Mouse (Mus musculus) stomach, postnatal 0 days (tissue): Measurements from ENCODE around the gene Coro1b. TPM values are rescaled to one million over a fixed set of nuclear protein-coding genes. Genes with fewer than 3 reads are reported as not detected.

ENCODE experiments used
- ATAC-seq: fragments of 200-750 bp; cut with Nextera tagmentation; 2 replicates; pipeline ENCODE4 v1.8.0; 2017; ENCODE audit not compliant: low FRiP score, low TSS enrichment
- DNase-seq: peaks from one replicate; pipeline ENCODE4 v3.0.0-alpha.2; 2016; ENCODE audit warnings: low spot score
- H3K27ac ChIP-seq: fragments of 300-500 bp; sonication (generic); replicated peaks from 2 replicates; pipeline ENCODE4 v1.5.1; 2014; ENCODE audit warnings: mild to moderate bottlenecking, control low read depth
- H3K27me3 ChIP-seq: fragments of 300-500 bp; sonication (generic); 2 replicates; pipeline ENCODE4 v1.6.1; 2014; ENCODE audit warnings: low read length; ENCODE audit not compliant: control insufficient read depth, insufficient read depth
- H3K36me3 ChIP-seq: fragments of 300-500 bp; sonication (generic); 2 replicates; pipeline ENCODE4 v1.6.1; 2014; ENCODE audit warnings: low read length, mixed read lengths; ENCODE audit not compliant: control insufficient read depth, insufficient read depth
- H3K4me1 ChIP-seq: fragments of 300-500 bp; sonication (generic); replicated peaks from 2 replicates; pipeline ENCODE4 v1.6.1; 2014; ENCODE audit warnings: antibody characterized with exemption; ENCODE audit not compliant: control insufficient read depth, insufficient read depth
- H3K4me2 ChIP-seq: fragments of 300-500 bp; sonication (generic); replicated peaks from 2 replicates; pipeline ENCODE4 v1.6.1; 2014; ENCODE audit warnings: low read depth, mild to moderate bottlenecking, control low read depth, moderate library complexity
- H3K4me3 ChIP-seq: fragments of 300-500 bp; sonication (generic); 2 replicates; pipeline ENCODE4 v1.5.1; 2014; ENCODE audit warnings: low read depth, low read length, control low read depth
- H3K9ac ChIP-seq: fragments of 300-500 bp; sonication (generic); 2 replicates; pipeline ENCODE4 v1.6.1; 2014; ENCODE audit warnings: mild to moderate bottlenecking, low read length, control low read depth, mixed read lengths
- H3K9me3 ChIP-seq: fragments of 300-500 bp; sonication (generic); 2 replicates; pipeline ENCODE4 v1.6.1; 2016; ENCODE audit warnings: low read length; ENCODE audit not compliant: control insufficient read depth
- CTCF ChIP-seq: IDR thresholded peaks from 2 replicates; pipeline ENCODE4 v1.5.1; 2016; ENCODE audit warnings: antibody characterized with exemption, low read depth, mild to moderate bottlenecking, moderate library complexity
- EP300 ChIP-seq: optimal IDR thresholded peaks from 2 replicates; pipeline ENCODE3; 2016; ENCODE audit warnings: antibody characterized with exemption
- WGBS: fragments of 180-500 bp; shearing (Covaris S2); extraction: QIAGEN DNeasy Blood & Tissue Kit; methylation state at CpG from one replicate; pipeline ENCODE4 v1.1.7; 2014; 5-methylcytosine and 5-hydroxymethylcytosine counted together
- polyA plus RNA-seq: library from polyadenylated mRNA; unstranded; fragments of >200 nt; fragmentation: Nextera tagmentation; extraction: Ambion mirVana; gene quantifications from 2 replicates; pipeline ENCODE4 v1.2.1, GENCODE M21; 2015

The Coro1b gene
- polyA plus RNA-seq, 1 experiment from 2014 or later: 127 TPM

DNA sequence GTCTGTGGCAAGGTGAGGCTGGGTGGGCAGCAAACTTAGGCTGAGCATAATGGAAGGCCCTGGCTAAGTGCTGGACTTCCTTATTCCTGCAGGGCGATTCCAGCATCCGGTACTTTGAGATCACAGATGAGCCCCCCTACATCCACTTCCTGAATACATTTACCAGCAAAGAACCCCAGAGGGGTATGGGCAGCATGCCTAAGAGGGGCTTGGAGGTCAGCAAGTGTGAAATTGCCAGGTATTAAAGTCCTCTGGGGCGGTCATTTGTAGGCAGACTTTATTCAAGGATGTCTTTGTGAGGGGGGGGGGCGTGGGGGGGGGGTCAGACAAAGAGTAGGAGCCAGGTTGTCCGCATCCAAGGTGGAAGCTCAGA is 3.1 kb downstream of the Coro1b start:
- TF ChIP-seq EP300: no peak
- no peak for TF ChIP-seq CTCF
- Histone ChIP-seq H3K27ac (no peak overlapping the region), H3K4me2 (no peak overlapping the region), H3K9ac (no peak overlapping the region), H3K4me1 (no peaks in the 10 kb centered on the region), H3K27me3 (no peaks in the 10 kb centered on the region), H3K4me3 (no peak overlapping the region), H3K9me3 (no peaks in the 10 kb centered on the region), H3K36me3 (peaks cover 14% of the 10 kb centered on the region; the same call in 1 of the 2 replicates)
- DNase-seq (no peak), ATAC-seq (no peak)
- 74% methylated on average over 5 of the region's 5 CpGs for WGBS

DNA sequence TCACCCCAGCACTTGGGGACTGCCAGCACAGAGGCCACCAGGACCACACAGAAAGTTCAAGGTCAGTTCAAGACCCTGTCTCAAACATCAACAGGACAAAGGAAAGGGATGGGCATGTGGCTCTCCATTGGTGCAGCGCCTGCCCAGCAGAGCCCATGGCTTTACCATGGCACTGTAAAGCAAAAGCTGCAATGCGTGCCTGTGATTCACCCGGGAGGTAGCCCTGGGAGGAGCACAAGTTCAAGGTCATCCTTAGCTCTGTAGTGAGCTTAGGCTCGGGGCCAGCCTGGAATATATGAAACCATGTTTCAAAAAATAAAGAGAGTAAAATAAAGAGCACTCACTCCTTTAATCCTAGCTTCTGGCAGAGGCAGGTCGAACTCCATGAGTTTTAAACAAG is 3.5 kb downstream of the Coro1b start:
- DNase-seq (no peak), ATAC-seq (no peak)
- Histone ChIP-seq H3K4me2 (no peak overlapping the region), H3K27ac (no peak overlapping the region), H3K27me3 (no peaks in the 10 kb centered on the region), H3K9ac (no peak overlapping the region), H3K4me1 (no peaks in the 10 kb centered on the region), H3K36me3 (peaks cover 14% of the 10 kb centered on the region; the same call in 1 of the 2 replicates), H3K4me3 (no peak overlapping the region), H3K9me3 (no peaks in the 10 kb centered on the region)
- 85% methylated on average over 5 of the region's 5 CpGs for WGBS
- TF ChIP-seq CTCF: no peak
- no peak for TF ChIP-seq EP300

DNA sequence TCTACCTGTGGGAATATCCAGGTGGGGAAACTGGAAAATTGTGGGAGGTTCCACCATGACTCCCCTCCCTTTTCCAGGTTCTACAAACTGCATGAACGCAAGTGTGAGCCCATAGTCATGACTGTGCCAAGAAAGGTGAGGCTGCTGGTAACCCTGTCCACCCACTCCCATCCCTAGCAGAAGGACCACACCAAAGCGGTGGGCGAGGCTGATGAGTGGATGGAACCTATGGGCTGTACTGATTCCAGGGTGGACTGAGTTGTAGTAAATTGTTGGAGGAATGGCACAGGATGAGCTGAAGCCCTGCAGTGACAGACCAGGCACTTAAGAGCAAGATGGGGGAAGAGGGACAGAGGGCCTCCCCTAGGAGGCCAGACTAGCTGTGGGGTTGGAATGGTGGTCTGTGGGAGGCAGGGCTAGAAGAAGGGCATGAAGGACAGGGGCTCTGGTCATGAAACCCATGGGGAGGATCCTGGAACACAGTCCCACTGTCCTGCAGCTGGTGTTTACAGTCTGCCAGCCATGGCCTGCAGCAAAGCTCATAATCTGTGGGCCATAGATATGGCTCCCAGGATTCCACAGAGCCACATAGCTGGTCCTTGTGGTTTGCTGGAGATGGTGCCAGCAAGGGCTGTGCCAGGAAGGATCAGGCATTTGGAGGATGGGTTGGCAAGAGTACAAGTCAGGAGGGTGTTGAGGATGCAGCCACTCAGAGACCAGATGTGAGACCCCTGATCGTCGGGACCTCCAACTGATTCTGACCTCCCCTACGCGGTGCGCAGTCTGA is 4.2 kb downstream of the Coro1b start:
- no peak overlapping the region; the same call in 1 of the 2 replicates for H3K27ac ChIP-seq
- H3K9me3 ChIP-seq: no peaks in the 10 kb centered on the region
- H3K4me3 ChIP-seq: no peak overlapping the region
- no peak for ATAC-seq
- no peaks in the 10 kb centered on the region for H3K4me1 ChIP-seq
- WGBS: 85% methylated on average over 8 of the region's 8 CpGs
- TF ChIP-seq EP300: no peak
- no peak for TF ChIP-seq CTCF
- H3K9ac ChIP-seq: no peak overlapping the region
- H3K36me3 ChIP-seq: peaks cover 17% of the 10 kb centered on the region; the same call in 1 of the 2 replicates
- no peak overlapping the region for H3K4me2 ChIP-seq
- H3K27me3 ChIP-seq: no peaks in the 10 kb centered on the region
- DNase-seq: no peak

DNA sequence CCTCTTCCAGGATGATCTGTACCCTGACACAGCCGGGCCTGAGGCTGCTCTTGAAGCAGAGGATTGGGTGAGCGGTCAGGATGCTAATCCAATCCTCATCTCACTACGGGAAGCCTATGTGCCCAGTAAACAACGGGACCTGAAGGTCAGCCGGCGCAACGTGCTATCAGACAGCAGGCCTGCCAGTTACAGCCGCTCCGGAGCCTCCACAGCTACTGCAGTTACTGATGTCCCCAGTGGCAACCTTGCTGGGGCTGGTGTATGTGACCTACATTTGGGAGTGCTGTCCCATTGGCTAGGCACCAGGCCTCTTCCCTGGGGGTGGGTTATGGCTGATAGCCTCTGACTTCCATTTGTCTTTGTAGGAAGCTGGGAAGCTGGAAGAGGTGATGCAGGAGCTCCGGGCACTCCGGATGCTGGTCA is 4.8 kb downstream of the Coro1b start, which contains the start of gene Ptprcap:
Gene Ptprcap, plus strand, starts transcription at position 373 of the 423 bp plus-strand sequence.
- Histone ChIP-seq H3K36me3 (peaks cover 21% of the 10 kb centered on the region; the same call in 1 of the 2 replicates), H3K9me3 (no peaks in the 10 kb centered on the region), H3K4me3 (no peak within 1 kb of the TSS), H3K4me2 (no peak within 1 kb of the TSS), H3K27ac (no peak within 1 kb of the TSS; the same call in 1 of the 2 replicates), H3K27me3 (no peaks in the 10 kb centered on the region), H3K9ac (no peak within 1 kb of the TSS), H3K4me1 (no peaks in the 10 kb centered on the region)
- DNase-seq (no peak), ATAC-seq (no peak)
- 70% methylated on average over 11 of the region's 11 CpGs for WGBS
- no peak for TF ChIP-seq CTCF
- TF ChIP-seq EP300: no peak

DNA sequence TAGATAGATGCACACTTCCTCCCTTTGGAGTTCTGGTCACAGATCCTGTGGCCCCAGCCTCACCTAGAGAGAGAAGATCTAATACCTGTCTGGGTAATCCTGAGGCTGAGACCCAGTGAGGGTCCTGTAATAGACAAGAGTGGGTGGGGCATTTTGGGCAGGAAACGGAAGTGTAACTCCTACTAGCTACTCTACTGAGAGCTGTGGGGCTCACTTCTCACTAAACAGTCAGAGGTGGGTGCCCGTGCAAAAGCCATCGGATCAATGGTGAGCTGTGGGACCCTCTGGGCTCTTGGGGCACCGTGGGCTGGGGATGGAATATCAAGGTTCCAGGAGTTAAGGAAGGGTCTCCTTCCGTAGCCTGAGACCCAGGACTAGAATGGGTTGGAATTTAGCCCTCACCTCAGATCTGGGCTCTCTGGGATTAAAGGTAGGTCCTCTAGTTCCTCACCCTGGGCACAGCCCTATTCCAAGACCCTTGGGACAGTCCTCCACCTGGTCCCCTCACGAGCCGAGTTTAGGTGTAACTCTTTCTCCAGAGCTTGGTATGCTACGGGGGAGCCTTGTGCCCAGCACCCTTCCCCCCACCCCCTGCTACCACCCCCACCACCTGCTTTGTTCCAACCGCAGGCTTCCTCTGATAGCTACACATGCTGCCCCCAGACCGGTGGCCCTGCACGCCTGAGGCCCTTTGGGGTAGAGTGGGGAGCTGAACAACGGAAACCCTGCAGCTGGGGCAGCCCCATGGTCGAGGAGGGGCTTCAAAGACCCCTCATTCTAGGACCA is 6.2 kb downstream of the Coro1b start:
- Histone ChIP-seq H3K9me3 (no peaks in the 10 kb centered on the region), H3K4me1 (no peaks in the 10 kb centered on the region), H3K36me3 (peaks cover 32% of the 10 kb centered on the region), H3K4me3 (no peak overlapping the region), H3K9ac (no peak overlapping the region), H3K27ac (no peak overlapping the region), H3K27me3 (no peaks in the 10 kb centered on the region), H3K4me2 (no peak overlapping the region)
- WGBS: 73% methylated on average over 13 of the region's 13 CpGs
- TF ChIP-seq EP300: no peak
- TF ChIP-seq CTCF: no peak
- no peak for ATAC-seq
- no peak for DNase-seq
